Mouse (Mus musculus) forebrain, embryonic 10.5 days (tissue): ENCODE data around the gene Slc27a1. TPM values are rescaled to one million over a fixed set of nuclear protein-coding genes. Genes with fewer than 3 reads are reported as not detected.
A peak's percentile ranks its signal among the peaks of the same experiment; 100 is the strongest.

ENCODE experiments used
- DNase-seq: peaks from one replicate; pipeline ENCODE4 v3.0.0-alpha.2; 2017; ENCODE audit warnings: low spot score; ENCODE audit errors: extremely low spot score
- H3K27ac ChIP-seq: fragments of 300-500 bp; sonication (generic); 2 replicates; pipeline ENCODE4 v1.5.1; 2016; ENCODE audit warnings: mild to moderate bottlenecking
- H3K27me3 ChIP-seq: fragments of 300-500 bp; sonication (generic); 2 replicates; pipeline ENCODE4 v1.6.1; 2016; ENCODE audit warnings: mild to moderate bottlenecking; ENCODE audit not compliant: poor library complexity, severe bottlenecking
- H3K36me3 ChIP-seq: fragments of 300-500 bp; sonication (generic); replicated peaks from 2 replicates; pipeline ENCODE4 v1.6.1; 2016; ENCODE audit warnings: mild to moderate bottlenecking, moderate library complexity
- H3K4me1 ChIP-seq: fragments of 300-500 bp; sonication (generic); 2 replicates; pipeline ENCODE4 v1.6.1; 2016
- H3K4me3 ChIP-seq: fragments of 300-500 bp; sonication (generic); 2 replicates; pipeline ENCODE4 v1.5.1; 2016; ENCODE audit warnings: mild to moderate bottlenecking, moderate library complexity
- H3K9me3 ChIP-seq: fragments of 300-500 bp; sonication (generic); 2 replicates; pipeline ENCODE4 v1.6.1; 2016; ENCODE audit warnings: mild to moderate bottlenecking, moderate library complexity
- WGBS: fragments of 180-500 bp; shearing (Covaris S2); methylation state at CpG from one replicate; pipeline ENCODE4 v1.1.7; 2016; 5-methylcytosine and 5-hydroxymethylcytosine counted together
- polyA plus RNA-seq: library from polyadenylated mRNA; unstranded; fragments of >200 nt; fragmentation: Nextera tagmentation; extraction: Ambion mirVana; gene quantifications from 2 replicates; pipeline ENCODE4 v1.2.1, GENCODE M21; 2016

Gene Slc27a1
- polyA plus RNA-seq, 1 experiment from 2014 or later = 21.9 TPM

DNA sequence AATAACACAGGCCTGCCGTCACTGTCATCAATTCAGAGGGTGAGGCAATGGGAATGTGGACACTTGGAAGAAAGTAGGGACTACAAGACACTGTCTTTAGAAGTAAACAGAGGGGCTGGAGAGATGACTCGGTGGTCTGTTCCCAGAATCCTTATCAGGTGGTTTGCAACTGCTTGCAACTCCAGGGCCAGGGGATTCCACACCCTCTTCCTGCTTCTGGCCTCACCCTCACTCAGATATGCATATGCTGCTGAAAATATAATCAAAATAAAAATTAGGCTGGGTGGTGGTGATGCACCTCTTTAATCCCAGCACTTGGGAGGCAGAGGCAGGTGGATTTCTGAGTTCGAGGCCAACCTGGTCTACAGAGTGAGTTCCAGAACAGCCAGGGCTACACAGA, 8.6 kb upstream of the Slc27a1 start:
- Histone ChIP-seq H3K27ac (no peak overlapping the region), H3K4me1 (peaks cover 22% of the 10 kb centered on the region), H3K4me3 (no peak overlapping the region), H3K27me3 (peaks cover 100% of the 10 kb centered on the region), H3K36me3 (no peaks in the 10 kb centered on the region), H3K9me3 (peaks cover 7% of the 10 kb centered on the region; the same call in 1 of the 2 replicates)
- 79% methylated on average over 3 of the region's 3 CpGs for WGBS
- DNase-seq = no peak

DNA sequence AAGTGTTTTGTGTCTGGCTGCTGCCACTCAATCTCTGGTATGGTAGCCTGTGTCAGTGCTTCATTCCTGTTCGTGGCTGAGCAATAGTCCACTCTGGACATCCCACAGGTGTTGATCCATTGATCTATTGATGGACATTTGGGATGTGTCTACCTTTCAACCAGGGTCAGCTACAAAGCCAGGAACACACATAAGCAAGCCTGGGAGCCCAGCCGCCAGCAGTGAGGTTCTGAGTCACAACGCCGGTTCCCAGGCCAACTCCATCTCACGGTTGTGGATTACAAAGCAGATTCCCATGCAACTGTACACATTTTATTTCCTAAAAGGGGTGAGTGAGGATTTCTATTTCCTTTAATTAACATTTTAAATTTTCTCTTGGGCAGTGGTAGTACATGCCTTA, 7.9 kb upstream of the Slc27a1 start:
- no peak for DNase-seq

DNA sequence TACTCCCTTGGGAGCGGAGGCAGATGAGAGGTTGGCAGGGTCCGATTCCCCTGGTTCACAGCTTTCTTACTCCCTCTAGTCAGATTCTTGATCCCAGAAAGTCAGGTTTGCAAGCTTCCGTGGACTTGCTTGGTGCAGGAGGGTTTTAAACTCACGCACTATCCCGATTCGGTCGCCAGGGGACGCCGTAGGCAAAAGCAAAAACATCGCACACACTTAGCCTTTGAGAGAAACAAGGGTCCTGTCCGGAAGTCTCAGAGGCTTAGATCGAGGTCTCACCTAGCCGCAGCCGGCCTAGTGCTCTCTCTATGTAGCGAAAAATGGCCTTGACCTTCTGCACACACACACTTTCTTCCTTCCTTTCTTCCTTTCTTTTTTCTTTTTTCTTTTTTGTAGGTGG, 7.3 kb upstream of the Slc27a1 start:
- peak; percentile 80 for DNase-seq
- H3K27me3 ChIP-seq = peaks cover 98% of the 10 kb centered on the region
- no peak overlapping the region for H3K4me3 ChIP-seq
- H3K4me1 ChIP-seq = peaks cover 22% of the 10 kb centered on the region
- 4% methylated on average over 15 of the region's 15 CpGs for whole genome bisulfite sequencing
- peaks cover 7% of the 10 kb centered on the region; the same call in 1 of the 2 replicates for H3K9me3 ChIP-seq
- no peak overlapping the region for H3K27ac ChIP-seq
- no peaks in the 10 kb centered on the region for H3K36me3 ChIP-seq

More for the DNA sequence above, 7.9 kb upstream of the Slc27a1 start:
- Histone ChIP-seq H3K9me3 (peaks cover 7% of the 10 kb centered on the region; the same call in 1 of the 2 replicates), H3K27ac (no peak overlapping the region), H3K4me1 (peaks cover 22% of the 10 kb centered on the region), H3K4me3 (no peak overlapping the region), H3K36me3 (no peaks in the 10 kb centered on the region), H3K27me3 (peaks cover 98% of the 10 kb centered on the region)
- WGBS = 83% methylated on average over 5 of the region's 5 CpGs

DNA sequence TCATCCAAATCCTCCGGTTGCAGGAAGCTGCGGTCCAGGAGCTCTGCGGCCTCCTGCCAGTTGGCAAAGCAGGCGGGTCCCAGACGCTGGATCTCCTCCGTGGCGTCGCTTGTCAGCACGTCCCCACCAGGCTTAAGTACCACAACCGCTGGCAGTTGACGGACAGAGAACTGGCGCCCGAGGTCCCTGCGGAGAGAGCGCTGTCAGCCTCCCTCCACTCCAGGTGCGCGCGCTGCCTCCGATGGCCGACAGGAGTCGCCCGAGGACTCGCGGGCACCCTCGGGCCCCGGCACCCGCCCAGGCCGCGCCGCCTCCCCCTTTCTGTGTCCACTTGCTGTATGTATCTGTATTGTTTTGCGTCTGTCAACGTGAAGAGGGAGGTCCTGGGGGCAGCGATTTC, 5.9 kb upstream of the Slc27a1 start:
- DNase-seq = peak; percentile 70
- Histone ChIP-seq H3K4me1 (peaks cover 22% of the 10 kb centered on the region), H3K9me3 (peaks cover 7% of the 10 kb centered on the region; the same call in 1 of the 2 replicates), H3K36me3 (no peaks in the 10 kb centered on the region), H3K27ac (0 out of 2 replicates have a peak overlapping the region, but pooled peaks have one; percentile 26), H3K4me3 (peak overlapping the region; percentile 40), H3K27me3 (peaks cover 98% of the 10 kb centered on the region)
- WGBS = under 1% methylated on average over 33 of the region's 33 CpGs

DNA sequence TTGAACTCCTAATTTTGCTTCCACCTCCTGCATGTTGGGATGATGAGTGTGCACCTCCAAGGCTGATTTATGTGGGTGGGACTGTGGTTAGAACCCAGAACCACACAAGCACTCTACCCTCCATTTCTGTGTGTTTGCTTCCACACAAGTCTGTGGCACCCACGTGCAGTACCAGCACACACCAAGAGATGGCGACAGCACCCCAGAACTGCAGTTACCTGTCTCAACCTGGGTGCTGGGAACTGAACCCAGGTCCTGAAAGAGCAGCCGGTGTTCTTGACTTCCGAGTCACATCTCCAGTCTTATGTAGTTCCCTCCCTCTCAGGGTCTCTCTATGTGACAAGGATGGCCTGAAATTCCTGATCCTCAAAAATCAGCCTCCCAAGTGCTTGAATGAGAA, 4.7 kb upstream of the Slc27a1 start:
- peaks cover 20% of the 10 kb centered on the region for H3K4me1 ChIP-seq
- H3K9me3 ChIP-seq = peaks cover 7% of the 10 kb centered on the region; the same call in 1 of the 2 replicates
- DNase-seq = no peak
- no peak overlapping the region for H3K27ac ChIP-seq
- H3K27me3 ChIP-seq = peaks cover 98% of the 10 kb centered on the region
- WGBS = 86% methylated on average over 4 of the region's 4 CpGs
- H3K36me3 ChIP-seq = no peaks in the 10 kb centered on the region
- no peak overlapping the region for H3K4me3 ChIP-seq

DNA sequence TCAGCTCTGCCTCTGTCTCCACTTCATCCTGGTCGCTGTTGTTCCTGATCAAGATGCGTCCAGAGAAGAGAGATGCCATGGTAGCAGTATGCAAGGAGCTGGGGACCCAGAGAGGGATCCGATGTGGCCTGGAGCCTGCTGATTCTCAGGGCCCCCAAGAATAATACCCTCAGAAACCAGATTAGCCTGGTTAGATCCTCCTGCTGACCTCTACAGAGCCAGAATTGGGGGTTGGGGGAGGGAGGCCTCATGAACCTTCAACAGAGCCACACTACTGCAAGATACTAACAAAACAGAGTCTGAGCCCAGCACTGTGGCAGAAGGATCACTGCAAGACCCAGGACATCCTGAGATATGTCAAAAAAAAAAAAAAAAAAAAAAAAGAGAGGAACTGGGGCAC, 2.2 kb upstream of the Slc27a1 start, which contains the start of gene Nxnl1:
Gene Nxnl1, minus strand, starts transcription at position 101 of the 400 bp plus-strand sequence.
- 57% methylated on average over 3 of the region's 3 CpGs for WGBS
- Histone ChIP-seq H3K36me3 (no peaks in the 10 kb centered on the region), H3K27ac (no peak within 1 kb of the TSS), H3K9me3 (peaks cover 7% of the 10 kb centered on the region; the same call in 1 of the 2 replicates), H3K4me3 (no peak within 1 kb of the TSS), H3K4me1 (peaks cover 42% of the 10 kb centered on the region), H3K27me3 (peaks cover 77% of the 10 kb centered on the region)
- no peak for DNase-seq

DNA sequence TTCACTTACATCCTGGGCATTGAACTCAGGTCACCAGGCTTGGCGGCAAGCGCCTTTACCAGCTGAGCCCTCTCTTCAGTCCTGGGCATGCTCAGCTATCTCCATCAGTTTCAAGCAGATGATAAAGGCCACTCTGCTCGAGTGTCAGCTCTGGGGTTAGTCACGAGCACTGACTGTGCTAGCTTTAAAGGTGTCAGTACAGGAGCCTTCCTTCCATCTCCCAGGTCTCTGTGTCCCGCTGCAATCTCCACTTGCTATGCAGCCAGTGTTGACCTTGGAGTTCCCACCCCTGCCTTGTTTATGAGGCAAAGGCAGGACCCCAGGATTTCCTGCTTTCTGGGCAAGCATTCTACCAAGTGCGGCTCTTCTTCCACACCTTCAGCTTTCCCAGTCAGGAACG, 1.1 kb upstream of the Slc27a1 start:
- 80% methylated on average over 7 of the region's 7 CpGs for WGBS

DNA sequence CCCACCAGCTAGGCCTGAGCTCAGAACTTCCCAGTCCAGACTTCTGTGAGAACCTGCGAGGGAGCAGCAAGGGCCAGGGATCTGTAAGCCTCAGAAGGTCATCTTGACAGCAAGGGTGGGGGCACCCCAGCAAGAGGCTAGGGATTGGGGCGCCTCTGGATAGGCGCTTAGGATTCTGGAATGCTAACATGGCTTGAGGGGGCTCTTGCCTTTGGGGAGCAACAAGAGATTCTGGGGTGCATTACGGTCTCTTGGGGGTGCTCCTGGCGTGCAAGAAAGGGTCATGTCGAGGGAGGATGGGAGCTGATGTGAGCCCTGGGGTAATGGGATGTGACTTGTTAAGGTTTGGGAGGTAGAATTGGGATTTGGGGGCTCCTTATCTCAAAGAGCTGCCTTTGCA, 259 bp downstream of the Slc27a1 start:
- Histone ChIP-seq H3K9me3 (peaks cover 5% of the 10 kb centered on the region; the same call in 1 of the 2 replicates), H3K4me3 (peak overlapping the region; percentile 67), H3K27ac (peak overlapping the region; percentile 82), H3K27me3 (peaks cover 60% of the 10 kb centered on the region), H3K4me1 (peaks cover 41% of the 10 kb centered on the region), H3K36me3 (no peaks in the 10 kb centered on the region)
- 17% methylated on average over 6 of the region's 6 CpGs for WGBS
- no peak for DNase-seq

More for the DNA sequence above, 1.1 kb upstream of the Slc27a1 start:
- peaks cover 73% of the 10 kb centered on the region for H3K27me3 ChIP-seq
- peaks cover 40% of the 10 kb centered on the region for H3K4me1 ChIP-seq
- H3K4me3 ChIP-seq = no peak overlapping the region
- no peaks in the 10 kb centered on the region for H3K36me3 ChIP-seq
- DNase-seq = no peak
- H3K27ac ChIP-seq = no peak overlapping the region
- H3K9me3 ChIP-seq = peaks cover 7% of the 10 kb centered on the region; the same call in 1 of the 2 replicates

DNA sequence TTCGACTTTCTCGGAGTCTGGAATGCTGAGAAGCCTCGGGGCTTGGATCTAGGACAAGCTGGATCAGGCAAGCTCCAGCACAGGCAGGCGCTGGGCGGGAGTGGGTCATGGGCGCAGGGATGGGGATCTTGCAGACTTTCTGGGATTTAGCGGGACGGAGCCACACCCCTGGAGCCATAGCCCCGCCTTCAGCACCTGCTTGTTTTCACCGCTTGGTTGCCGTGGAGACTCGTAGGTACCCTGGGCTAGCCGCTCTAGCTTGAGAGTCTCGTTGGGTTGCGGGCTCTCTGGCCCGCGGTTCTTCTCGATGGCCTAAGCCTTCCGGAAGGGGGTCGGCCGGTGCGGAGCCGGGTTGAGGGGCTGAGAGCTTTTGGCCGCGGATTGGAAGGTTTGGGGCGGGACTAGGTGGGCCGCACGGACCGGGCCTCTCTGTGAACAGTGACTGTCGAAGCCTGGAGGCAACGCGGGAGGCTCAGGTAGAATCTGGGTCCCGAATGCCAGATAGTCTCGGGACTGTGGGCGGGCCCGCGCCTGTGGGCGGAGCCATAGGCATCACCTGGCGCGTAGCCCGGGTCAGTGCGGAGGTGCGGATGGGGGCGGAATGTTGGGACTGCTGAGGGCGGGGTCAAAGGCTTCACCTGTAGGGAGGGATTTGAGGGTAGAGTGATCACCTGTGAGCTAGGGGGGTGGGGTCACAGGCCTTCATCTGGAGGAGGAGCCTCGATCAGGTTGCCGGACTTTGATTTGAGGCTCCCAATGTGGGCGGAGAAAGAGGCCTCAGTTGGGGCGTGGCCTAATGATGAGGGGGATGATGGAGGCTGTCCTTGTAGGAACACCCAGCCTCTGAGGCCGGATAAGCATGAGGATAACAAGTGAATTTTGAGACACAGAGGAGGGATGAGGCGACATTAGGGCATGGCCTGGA, 946 bp downstream of the Slc27a1 start:
- H3K9me3 ChIP-seq = no peaks in the 10 kb centered on the region
- under 1% methylated on average over 51 of the region's 51 CpGs for WGBS
- H3K27ac ChIP-seq = peak overlapping the region; percentile 82
- peaks cover 53% of the 10 kb centered on the region for H3K27me3 ChIP-seq
- peak; percentile 89 for DNase-seq
- H3K36me3 ChIP-seq = no peaks in the 10 kb centered on the region
- H3K4me1 ChIP-seq = peaks cover 41% of the 10 kb centered on the region
- peak overlapping the region; percentile 67 for H3K4me3 ChIP-seq

DNA sequence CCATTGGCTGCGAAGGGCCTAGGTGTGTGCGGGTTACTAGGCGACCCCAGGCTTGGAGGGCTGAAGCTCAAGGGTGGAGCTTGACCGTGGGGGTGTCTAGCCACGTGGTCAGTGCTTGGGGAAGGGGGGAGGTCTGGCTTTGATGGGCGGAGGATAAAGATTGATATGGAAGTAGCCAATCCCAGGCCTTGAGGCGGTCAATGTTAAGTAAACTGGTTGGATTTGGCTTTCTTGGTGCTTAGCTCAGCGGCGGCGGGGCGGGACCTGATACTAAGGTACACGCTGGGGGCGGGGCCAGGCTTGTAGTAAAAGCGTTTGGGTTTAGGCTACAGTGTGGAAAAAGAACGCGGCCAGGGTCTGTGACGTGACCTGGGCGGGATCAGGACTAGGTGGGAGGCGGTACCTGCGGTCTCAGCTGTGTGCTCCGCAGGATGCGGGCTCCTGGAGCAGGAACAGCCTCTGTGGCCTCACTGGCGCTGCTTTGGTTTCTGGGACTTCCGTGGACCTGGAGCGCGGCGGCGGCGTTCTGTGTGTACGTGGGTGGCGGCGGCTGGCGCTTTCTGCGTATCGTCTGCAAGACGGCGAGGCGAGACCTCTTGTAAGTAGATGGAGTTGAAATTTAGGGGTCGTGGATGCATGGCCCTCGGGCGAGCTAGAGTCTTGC, 1.7 kb downstream of the Slc27a1 start:
- H3K36me3 ChIP-seq = no peaks in the 10 kb centered on the region
- H3K27me3 ChIP-seq = peaks cover 47% of the 10 kb centered on the region
- H3K4me3 ChIP-seq = peak overlapping the region; percentile 67
- peaks cover 41% of the 10 kb centered on the region for H3K4me1 ChIP-seq
- H3K27ac ChIP-seq = peak overlapping the region; percentile 82
- peak; percentile 89 for DNase-seq
- under 1% methylated on average over 41 of the region's 41 CpGs for WGBS
- H3K9me3 ChIP-seq = no peaks in the 10 kb centered on the region

DNA sequence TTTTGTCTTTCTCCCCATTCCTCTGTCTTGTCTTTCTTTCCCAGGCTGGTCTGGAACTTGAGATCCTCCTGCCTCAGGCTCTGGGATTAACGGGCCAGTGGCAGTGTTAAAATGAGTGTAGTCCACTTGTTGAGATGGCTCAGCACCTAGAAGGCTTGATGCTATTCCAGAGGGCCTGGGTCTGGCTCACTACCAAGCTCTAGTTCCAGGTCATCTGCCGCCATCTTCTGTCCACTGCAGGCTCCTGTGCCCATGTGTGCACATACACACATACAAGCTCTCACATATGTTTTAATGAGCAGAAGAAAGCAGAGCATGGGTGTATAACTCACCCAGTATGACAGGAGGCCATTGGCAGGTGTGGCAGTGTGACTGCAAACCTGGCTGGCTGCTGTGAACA, 3.4 kb downstream of the Slc27a1 start:
- no peak overlapping the region for H3K27ac ChIP-seq
- no peak for DNase-seq

DNA sequence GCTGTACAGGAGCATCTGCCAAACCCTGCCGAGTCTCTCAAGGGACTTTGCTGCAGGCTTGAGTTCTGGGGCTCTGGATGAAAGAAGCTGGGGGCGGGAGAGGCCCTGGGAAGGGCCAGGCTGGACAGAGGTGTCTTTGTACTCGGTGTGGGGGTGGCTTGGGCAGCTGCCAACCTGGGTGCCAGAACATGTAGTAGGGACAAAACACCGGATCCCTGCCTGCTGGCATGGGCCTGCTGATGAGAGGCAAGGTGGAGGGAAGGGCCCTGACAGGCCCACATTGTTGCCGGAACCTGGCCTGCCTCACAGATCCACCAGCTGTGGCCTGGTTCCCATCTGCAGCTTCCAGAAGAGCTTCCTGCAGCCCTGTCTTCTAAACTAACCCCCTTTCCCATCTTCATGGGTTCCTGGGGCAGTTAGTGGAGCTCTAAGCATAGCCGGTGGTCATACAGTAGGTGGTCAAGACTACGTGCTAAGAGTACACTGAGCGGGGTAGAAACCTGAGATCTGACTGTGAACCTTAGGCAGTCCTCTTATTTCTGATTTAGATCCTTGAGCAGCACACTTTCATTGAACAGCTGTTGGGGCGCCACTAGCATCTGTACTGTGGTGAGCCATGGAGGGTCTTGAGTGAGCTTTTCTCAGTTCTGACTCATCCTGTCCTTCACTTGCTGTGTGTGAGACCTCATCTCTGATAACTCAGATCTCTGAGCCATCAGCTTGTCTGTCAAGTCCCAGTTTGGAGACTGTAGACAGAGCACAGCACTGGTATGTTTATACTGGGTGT, 4.4 kb downstream of the Slc27a1 start:
- peaks cover 41% of the 10 kb centered on the region for H3K4me1 ChIP-seq
- no peak overlapping the region for H3K27ac ChIP-seq
- no peaks in the 10 kb centered on the region for H3K9me3 ChIP-seq
- no peak overlapping the region for H3K4me3 ChIP-seq
- no peaks in the 10 kb centered on the region for H3K36me3 ChIP-seq
- no peak for DNase-seq
- H3K27me3 ChIP-seq = peaks cover 21% of the 10 kb centered on the region
- 84% methylated on average over 9 of the region's 9 CpGs for WGBS

More for the DNA sequence above, 3.4 kb downstream of the Slc27a1 start:
- H3K4me1 ChIP-seq = peaks cover 41% of the 10 kb centered on the region
- no peak overlapping the region for H3K4me3 ChIP-seq
- no peaks in the 10 kb centered on the region for H3K36me3 ChIP-seq
- H3K9me3 ChIP-seq = no peaks in the 10 kb centered on the region
- 94% methylated on average over 2 of the region's 2 CpGs for WGBS
- peaks cover 30% of the 10 kb centered on the region for H3K27me3 ChIP-seq
